Mouse (Mus musculus) c-Kit-positive CD71-negative TER-119-negative erythroid progenitor cells, embryonic 14.5 days (primary cell): ENCODE measurements around the gene Calhm1.
"Not testable (repeated sequence)": the region's sequence is repeated elsewhere in the genome, so short reads cannot be mapped to it uniquely, and the experiment has no call there.

ENCODE experiments used
- DNase-seq: peaks from one replicate; pipeline ENCODE4 v3.0.0-alpha.2; 2013; ENCODE audit warnings: low read depth

Calhm1 gene

GRCm38 (mm10) chr19:47152062-47152369 lies 8.0 kb upstream of the Calhm1 start:
- DNase-seq = no peak

- no peak for DNase-seq
Observed at GRCm38 (mm10) chr19:47151332-47152061, 7.4 kb upstream of the Calhm1 start.

GRCm38 (mm10) chr19:47149854-47150253 lies 5.8 kb upstream of the Calhm1 start:
- DNase-seq = no peak

- DNase-seq = no peak
Observed at GRCm38 (mm10) chr19:47148267-47148847, 4.3 kb upstream of the Calhm1 start.

GRCm38 (mm10) chr19:47142438-47142837 lies 1.6 kb downstream of the Calhm1 start:
- DNase-seq = no peak

- not testable (repeated sequence) for DNase-seq
Observed at GRCm38 (mm10) chr19:47139611-47140010, 4.4 kb downstream of the Calhm1 start.

- no peak for DNase-seq
Observed at GRCm38 (mm10) chr19:47137771-47138421, 6.2 kb downstream of the Calhm1 start, which contains the start of gene Calhm2. Gene Calhm2, minus strand, starts transcription at chr19:47138294.

- peak; percentile 44 for DNase-seq
Observed at GRCm38 (mm10) chr19:47137051-47137581, 6.9 kb downstream of the Calhm1 start.

- DNase-seq = no peak
Observed at GRCm38 (mm10) chr19:47136170-47136569, 7.9 kb downstream of the Calhm1 start.

- DNase-seq = no peak
Observed at GRCm38 (mm10) chr19:47135568-47135967, 8.5 kb downstream of the Calhm1 start.

- peak; percentile 50 for DNase-seq
Observed at GRCm38 (mm10) chr19:47133161-47133560, 10.9 kb downstream of the Calhm1 start.

GRCm38 (mm10) chr19:47130551-47131125 lies 13.4 kb downstream of the Calhm1 start:
- DNase-seq = no peak

GRCm38 (mm10) chr19:47128835-47129234 lies 15.2 kb downstream of the Calhm1 start:
- no peak for DNase-seq

GRCm38 (mm10) chr19:47128164-47128563 lies 15.9 kb downstream of the Calhm1 start:
- DNase-seq = no peak

- DNase-seq = peak; percentile 37
Observed at GRCm38 (mm10) chr19:47122802-47123201, 21.3 kb downstream of the Calhm1 start.

- DNase-seq = no peak
Observed at GRCm38 (mm10) chr19:47121054-47121453, 23.0 kb downstream of the Calhm1 start.

- no peak for DNase-seq
Observed at GRCm38 (mm10) chr19:47118634-47119033, 25.4 kb downstream of the Calhm1 start.

GRCm38 (mm10) chr19:47104641-47105271 lies 39.3 kb downstream of the Calhm1 start:
- DNase-seq = no peak

- DNase-seq = no peak
Observed at GRCm38 (mm10) chr19:47101080-47101479, 43.0 kb downstream of the Calhm1 start.
